Mouse (Mus musculus): ENCODE results near the gene Mrpl39.

Gene Mrpl39

GRCm38 (mm10) chr16:84737358-84737757, 1.8 kb upstream of the Mrpl39 start:
- no peak for DNase-seq

GRCm38 (mm10) chr16:84734806-84735165, 756 bp downstream of the Mrpl39 start:
- no peak for DNase-seq

- no peak for DNase-seq
These were observed 14.9 kb downstream of the Mrpl39 start for GRCm38 (mm10) chr16:84720670-84721069.

- no peak for DNase-seq
These were observed 17.3 kb downstream of the Mrpl39 start for GRCm38 (mm10) chr16:84718250-84718649.

- DNase-seq, result no peak
These were observed 17.8 kb downstream of the Mrpl39 start for GRCm38 (mm10) chr16:84717618-84718248.

- no peak for DNase-seq
These were observed 18.6 kb downstream of the Mrpl39 start for GRCm38 (mm10) chr16:84716724-84717617.

GRCm38 (mm10) chr16:84716197-84716596, 19.3 kb downstream of the Mrpl39 start:
- DNase-seq, result no peak

- no peak for DNase-seq
These were observed 20.6 kb downstream of the Mrpl39 start for GRCm38 (mm10) chr16:84714978-84715377.

GRCm38 (mm10) chr16:84713926-84714325, 21.6 kb downstream of the Mrpl39 start:
- DNase-seq, result no peak

- no peak for DNase-seq
These were observed 22.4 kb downstream of the Mrpl39 start for GRCm38 (mm10) chr16:84713156-84713555.

- DNase-seq, result no peak
These were observed 26.9 kb downstream of the Mrpl39 start for GRCm38 (mm10) chr16:84708649-84709048.

- no peak for DNase-seq
These were observed 27.7 kb downstream of the Mrpl39 start for GRCm38 (mm10) chr16:84707802-84708201.

- DNase-seq, result no peak
These were observed 29.0 kb downstream of the Mrpl39 start for GRCm38 (mm10) chr16:84706571-84706970.

- DNase-seq, result no peak
These were observed 30.0 kb downstream of the Mrpl39 start for GRCm38 (mm10) chr16:84705507-84705906.

GRCm38 (mm10) chr16:84704661-84705240, 30.8 kb downstream of the Mrpl39 start:
- DNase-seq, result no peak

GRCm38 (mm10) chr16:84703769-84704660, 31.5 kb downstream of the Mrpl39 start:
- peak; percentile 6 for DNase-seq

- DNase-seq, result peak; percentile 76
These were observed 32.3 kb downstream of the Mrpl39 start for GRCm38 (mm10) chr16:84703129-84703768.

GRCm38 (mm10) chr16:84702230-84703128, 33.1 kb downstream of the Mrpl39 start:
- peak; percentile 64 for DNase-seq

GRCm38 (mm10) chr16:84701041-84701440, 34.5 kb downstream of the Mrpl39 start:
- no peak for DNase-seq

- DNase-seq, result no peak
These were observed 36.8 kb downstream of the Mrpl39 start for GRCm38 (mm10) chr16:84698708-84699107.

- no peak for DNase-seq
These were observed 39.4 kb downstream of the Mrpl39 start for GRCm38 (mm10) chr16:84696178-84696577.

All from embryo, embryonic 11 days (tissue).